Comparison of ENCODE assay signal across 10 mouse cellular contexts in the genomic region with DNA sequence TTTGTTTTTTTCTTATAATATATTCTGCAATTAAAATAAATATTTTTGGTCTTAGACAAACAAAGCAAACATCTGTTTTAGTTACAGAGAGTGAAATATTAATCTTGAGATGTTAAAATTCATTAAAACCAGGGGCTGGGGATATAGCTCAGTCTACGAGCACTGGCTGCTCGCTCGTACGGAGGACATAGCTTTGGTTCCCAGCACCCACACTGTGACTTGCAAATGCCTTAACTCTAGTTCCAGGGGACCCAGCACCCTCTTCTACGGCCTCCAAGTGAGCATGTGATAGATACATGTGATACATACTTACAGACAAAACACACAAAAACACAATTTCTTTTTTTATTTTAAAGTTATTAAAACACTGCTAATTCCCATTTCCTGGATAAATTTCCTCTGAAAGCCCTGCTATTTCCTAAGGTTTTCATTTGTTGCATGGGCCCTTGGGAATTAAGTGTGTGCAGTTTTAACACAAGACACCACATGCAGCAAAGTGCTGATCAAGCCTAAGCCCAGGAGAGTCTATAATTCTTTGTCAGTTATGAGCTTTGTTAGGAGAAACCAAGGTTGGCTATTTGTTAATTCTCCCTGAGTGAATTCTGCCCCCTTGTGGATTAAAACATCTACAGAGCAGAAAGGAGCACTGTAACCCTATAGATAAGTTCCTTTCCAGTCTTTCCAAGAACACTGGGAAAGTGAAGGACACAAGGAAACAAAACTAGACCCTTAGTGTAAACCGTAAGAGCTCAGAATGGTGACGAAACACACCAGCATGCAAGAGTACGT. TPM values are rescaled to one million over a fixed set of nuclear protein-coding genes. Genes with fewer than 3 reads are reported as not detected.
A peak's percentile ranks its signal among the peaks of the same experiment; 100 is the strongest.
DNase-seq lines count a peak whose midpoint lies in the region; ATAC-seq lines count a peak whose summit lies in the region.
"Had no signal": no experiment of that assay in that cellular context is flagged by ENCODE, and none has a peak within 500 bp of the region (broad histone marks: within the 10 kb centered on the region; RNA-seq: fewer than 3 reads in every experiment).

No protein-coding gene starts in this region.

- no peak overlapping the region for H3K4me2 ChIP-seq in stomach, embryonic 16.5 days (ENCODE audit: low read depth, low read length)
- H3K4me2 ChIP-seq: heart, embryonic 13.5 days had no signal

- 68% methylated on average over 8 of the region's 8 CpGs for WGBS in stomach, embryonic 16.5 days

- peak; percentile 74 for ATAC-seq in frontal cortex, adult (ENCODE audit: low TSS enrichment)
- ATAC-seq in stomach, embryonic 16.5 days (ENCODE audit: insufficient read depth, low FRiP score): peak; percentile 64; the same call in 1 of the 2 replicates
- no peak for ATAC-seq in monocyte, adult 5-6 weeks (replicated peaks; ENCODE audit: insufficient number of reproducible peaks, low FRiP score, low TSS enrichment, poor library complexity, severe bottlenecking)

- no peak overlapping the region for H3K9ac ChIP-seq in stomach, embryonic 16.5 days (ENCODE audit: low read length)
- H3K9ac ChIP-seq: heart, embryonic 13.5 days had no signal

- no peaks in the 10 kb centered on the region for H3K9me3 ChIP-seq in stomach, embryonic 16.5 days (replicated peaks; ENCODE audit: control insufficient read depth, low read length)
- H3K9me3 ChIP-seq: G1E; heart, embryonic 13.5 days had no signal

- no peak overlapping the region for H3K27ac ChIP-seq in stomach, embryonic 16.5 days (ENCODE audit: low read length)
- H3K27ac ChIP-seq: heart, embryonic 13.5 days had no signal

- H3K4me3 ChIP-seq in stomach, embryonic 16.5 days (replicated peaks; ENCODE audit: low read length): no peak overlapping the region
- H3K4me3 ChIP-seq: heart, embryonic 13.5 days had no signal

- no peaks in the 10 kb centered on the region for H3K36me3 ChIP-seq in stomach, embryonic 16.5 days (ENCODE audit: control insufficient read depth, insufficient read depth, low read length)
- H3K36me3 ChIP-seq: G1E; heart, embryonic 13.5 days had no signal

- DNase-seq in frontal cortex, postnatal 14 days (ENCODE audit: low spot score in 2 of 2): no peak
- peak; percentile 10 for DNase-seq in thymus, postnatal 14 days
- DNase-seq in thymus, adult 18-20 months: no peak
- DNase-seq in heart, adult 9 months (ENCODE audit: low spot score in 2 of 2): peak; percentile 34 to 53
- peak; percentile 71 for DNase-seq in lung, postnatal 10 days

- no peaks in the 10 kb centered on the region for H3K27me3 ChIP-seq in stomach, embryonic 16.5 days (ENCODE audit: control insufficient read depth, insufficient read depth, low read length)
- H3K27me3 ChIP-seq: heart, embryonic 13.5 days had no signal

- 0 out of 2 replicates have a peak, but pooled peaks cover 3% of the 10 kb centered on the region for H3K4me1 ChIP-seq in stomach, embryonic 16.5 days (ENCODE audit: control insufficient read depth, insufficient read depth, low read length)
- H3K4me1 ChIP-seq: heart, embryonic 13.5 days had no signal

RNA-seq across cellular contexts. Expression of a gene that starts 50.8 kb away (rescaled TPM):
- 2,089 and 2,252 TPM in 2 replicates for polyA plus RNA-seq in stomach, embryonic 16.5 days (2015; fragmentation: Nextera tagmentation; extraction: Ambion mirVana)
- 2,780 to 3,802 TPM (median 3,103 TPM) in 3 replicates for total RNA-seq in monocyte, adult 5-6 weeks (2017)

Comparison
In these comparisons a context has a peak if more than half of its experiments do, and no peak if none do; other contexts are left out.
1. DNase-seq: peak in thymus, postnatal 14 days (single experiment), heart, adult 9 months (2 of 2) and lung, postnatal 10 days (single experiment); none in frontal cortex, postnatal 14 days (0 of 2) and thymus, adult 18-20 months (0 of 2).